Mouse (Mus musculus) kidney, embryonic 16.5 days (tissue): ENCODE data around the gene Mgrn1. TPM values are rescaled to one million over a fixed set of nuclear protein-coding genes. Genes with fewer than 3 reads are reported as not detected.

Experiments used
- ATAC-seq: fragments of 200-750 bp; cut with Nextera tagmentation; 2 replicates; pipeline ENCODE4 v1.8.0; 2017; ENCODE audit warnings: moderate TSS enrichment; ENCODE audit not compliant: low FRiP score, low TSS enrichment
- H3K27ac ChIP-seq: fragments of 300-500 bp; sonication (generic); 2 replicates; pipeline ENCODE4 v1.5.1; 2014; ENCODE audit warnings: low read length
- H3K27me3 ChIP-seq: fragments of 300-500 bp; sonication (generic); 2 replicates; pipeline ENCODE4 v1.6.1; 2014; ENCODE audit warnings: low read length, control low read depth, mixed read lengths; ENCODE audit not compliant: insufficient read depth
- H3K36me3 ChIP-seq: fragments of 300-500 bp; sonication (generic); 2 replicates; pipeline ENCODE4 v1.6.1; 2014; ENCODE audit warnings: low read length, control low read depth, mixed read lengths; ENCODE audit not compliant: insufficient read depth
- H3K4me1 ChIP-seq: fragments of 300-500 bp; sonication (generic); 2 replicates; pipeline ENCODE4 v1.6.1; 2014; ENCODE audit warnings: low read length, control low read depth, mixed read lengths; ENCODE audit not compliant: insufficient read depth
- H3K4me2 ChIP-seq: fragments of 300-500 bp; sonication (generic); replicated peaks from 2 replicates; pipeline ENCODE4 v1.6.1; 2014; ENCODE audit warnings: low read depth, low read length
- H3K4me3 ChIP-seq: fragments of 300-500 bp; sonication (generic); 2 replicates; pipeline ENCODE4 v1.5.1; 2014; ENCODE audit warnings: mild to moderate bottlenecking, low read length
- H3K9ac ChIP-seq: fragments of 300-500 bp; sonication (generic); replicated peaks from 2 replicates; pipeline ENCODE4 v1.6.1; 2014; ENCODE audit warnings: low read length
- H3K9me3 ChIP-seq: fragments of 300-500 bp; sonication (generic); 2 replicates; pipeline ENCODE4 v1.6.1; 2016; ENCODE audit warnings: low read length, control low read depth
- WGBS: fragments of 180-500 bp; shearing (Covaris S2); extraction: QIAGEN DNeasy Blood & Tissue Kit; methylation state at CpG from one replicate; pipeline ENCODE4 v1.1.7; 2014; 5-methylcytosine and 5-hydroxymethylcytosine counted together
- polyA plus RNA-seq: library from polyadenylated mRNA; unstranded; fragments of >200 nt; fragmentation: Nextera tagmentation; extraction: Ambion mirVana; gene quantifications from 2 replicates; pipeline ENCODE4 v1.2.1, GENCODE M21; 2015

Gene Mgrn1
- polyA plus RNA-seq, 1 experiment from 2014 or later: 113 TPM

- Histone ChIP-seq H3K9ac (peak overlapping the region; percentile 43; the same call in 1 of the 2 replicates), H3K4me2 (no peak overlapping the region), H3K36me3 (peaks cover 46% of the 10 kb centered on the region), H3K9me3 (no peaks in the 10 kb centered on the region), H3K4me3 (no peak overlapping the region), H3K27ac (peak overlapping the region; percentile 81), H3K27me3 (no peaks in the 10 kb centered on the region), H3K4me1 (peaks cover 10% of the 10 kb centered on the region)
- peak; percentile 89 for ATAC-seq
- 30% methylated on average over 12 of the region's 12 CpGs for WGBS
Measured at GRCm38 (mm10) chr16:4913783-4914735, 28.0 kb downstream of the Mgrn1 start.

GRCm38 (mm10) chr16:4915931-4916330 lies 29.9 kb downstream of the Mgrn1 start:
- no peak overlapping the region for H3K4me3 ChIP-seq
- no peak overlapping the region for H3K4me2 ChIP-seq
- H3K9ac ChIP-seq: no peak overlapping the region
- peaks cover 31% of the 10 kb centered on the region for H3K36me3 ChIP-seq
- no peaks in the 10 kb centered on the region for H3K27me3 ChIP-seq
- H3K27ac ChIP-seq: no peak overlapping the region
- H3K4me1 ChIP-seq: peaks cover 10% of the 10 kb centered on the region
- no peak for ATAC-seq
- no peaks in the 10 kb centered on the region for H3K9me3 ChIP-seq
- 78% methylated on average over 3 of the region's 3 CpGs for WGBS

GRCm38 (mm10) chr16:4916608-4917007 lies 30.6 kb downstream of the Mgrn1 start:
- ATAC-seq: no peak
- Histone ChIP-seq H3K4me3 (no peak overlapping the region), H3K36me3 (peaks cover 25% of the 10 kb centered on the region), H3K27ac (no peak overlapping the region), H3K9me3 (no peaks in the 10 kb centered on the region), H3K27me3 (no peaks in the 10 kb centered on the region), H3K4me2 (no peak overlapping the region), H3K9ac (no peak overlapping the region), H3K4me1 (peaks cover 10% of the 10 kb centered on the region)
- 86% methylated on average over 2 of the region's 2 CpGs for WGBS

- no peak overlapping the region for H3K4me2 ChIP-seq
- WGBS: 78% methylated on average over 4 of the region's 4 CpGs
- H3K27ac ChIP-seq: peak overlapping the region; percentile 55; the same call in 1 of the 2 replicates
Measured at GRCm38 (mm10) chr16:4920556-4920955, 34.5 kb downstream of the Mgrn1 start.

GRCm38 (mm10) chr16:4922481-4922880 lies 36.4 kb downstream of the Mgrn1 start:
- no peak overlapping the region for H3K9ac ChIP-seq
- H3K27me3 ChIP-seq: no peaks in the 10 kb centered on the region
- no peak overlapping the region for H3K27ac ChIP-seq
- WGBS: 91% methylated on average over 6 of the region's 6 CpGs
- no peak for ATAC-seq
- H3K9me3 ChIP-seq: no peaks in the 10 kb centered on the region
- no peaks in the 10 kb centered on the region for H3K4me1 ChIP-seq
- H3K36me3 ChIP-seq: peaks cover 53% of the 10 kb centered on the region
- H3K4me3 ChIP-seq: no peak overlapping the region
- no peak overlapping the region for H3K4me2 ChIP-seq

More at GRCm38 (mm10) chr16:4920556-4920955, 34.5 kb downstream of the Mgrn1 start:
- Histone ChIP-seq H3K36me3 (peaks cover 51% of the 10 kb centered on the region), H3K9me3 (no peaks in the 10 kb centered on the region), H3K4me3 (no peak overlapping the region), H3K4me1 (no peaks in the 10 kb centered on the region), H3K9ac (no peak overlapping the region), H3K27me3 (no peaks in the 10 kb centered on the region)
- ATAC-seq: no peak

- H3K27ac ChIP-seq: no peak overlapping the region
- WGBS: 91% methylated on average over 5 of the region's 5 CpGs
- no peak for ATAC-seq
- H3K4me2 ChIP-seq: no peak overlapping the region
- H3K4me1 ChIP-seq: no peaks in the 10 kb centered on the region
- peaks cover 66% of the 10 kb centered on the region for H3K36me3 ChIP-seq
- no peak overlapping the region for H3K9ac ChIP-seq
- H3K9me3 ChIP-seq: no peaks in the 10 kb centered on the region
- H3K4me3 ChIP-seq: no peak overlapping the region
- no peaks in the 10 kb centered on the region for H3K27me3 ChIP-seq
Measured at GRCm38 (mm10) chr16:4923996-4924395, 37.9 kb downstream of the Mgrn1 start.

GRCm38 (mm10) chr16:4927967-4928366 lies 41.9 kb downstream of the Mgrn1 start:
- H3K36me3 ChIP-seq: peaks cover 77% of the 10 kb centered on the region
- no peak overlapping the region for H3K4me3 ChIP-seq
- no peak for ATAC-seq
- no peak overlapping the region for H3K4me2 ChIP-seq
- 97% methylated on average over 7 of the region's 7 CpGs for WGBS
- no peak overlapping the region for H3K9ac ChIP-seq
- no peaks in the 10 kb centered on the region for H3K9me3 ChIP-seq
- no peaks in the 10 kb centered on the region for H3K27me3 ChIP-seq
- H3K4me1 ChIP-seq: no peaks in the 10 kb centered on the region
- no peak overlapping the region for H3K27ac ChIP-seq

GRCm38 (mm10) chr16:4928474-4928873 lies 42.4 kb downstream of the Mgrn1 start:
- WGBS: 54% methylated on average over 2 of the region's 2 CpGs

GRCm38 (mm10) chr16:4932429-4932828 lies 46.4 kb downstream of the Mgrn1 start:
- ATAC-seq: peak; percentile 69
- WGBS: 71% methylated on average over 3 of the region's 3 CpGs
- Histone ChIP-seq H3K27me3 (no peaks in the 10 kb centered on the region), H3K4me2 (no peak overlapping the region), H3K9ac (no peak overlapping the region), H3K9me3 (no peaks in the 10 kb centered on the region), H3K36me3 (peaks cover 75% of the 10 kb centered on the region), H3K4me3 (no peak overlapping the region), H3K4me1 (no peaks in the 10 kb centered on the region), H3K27ac (peak overlapping the region; percentile 45; the same call in 1 of the 2 replicates)

More at GRCm38 (mm10) chr16:4928474-4928873, 42.4 kb downstream of the Mgrn1 start:
- ATAC-seq: no peak
- no peaks in the 10 kb centered on the region for H3K27me3 ChIP-seq
- no peak overlapping the region for H3K27ac ChIP-seq
- peaks cover 77% of the 10 kb centered on the region for H3K36me3 ChIP-seq
- no peak overlapping the region for H3K4me3 ChIP-seq
- H3K9me3 ChIP-seq: no peaks in the 10 kb centered on the region
- no peak overlapping the region for H3K9ac ChIP-seq
- H3K4me1 ChIP-seq: no peaks in the 10 kb centered on the region
- H3K4me2 ChIP-seq: no peak overlapping the region

GRCm38 (mm10) chr16:4935430-4935829 lies 49.4 kb downstream of the Mgrn1 start:
- Histone ChIP-seq H3K4me1 (peaks cover 10% of the 10 kb centered on the region), H3K36me3 (peaks cover 60% of the 10 kb centered on the region), H3K9me3 (no peaks in the 10 kb centered on the region), H3K27ac (no peak overlapping the region), H3K4me3 (no peak overlapping the region), H3K9ac (no peak overlapping the region), H3K27me3 (no peaks in the 10 kb centered on the region), H3K4me2 (no peak overlapping the region)
- 98% methylated on average over 31 of the region's 31 CpGs for WGBS
- no peak for ATAC-seq
